Mouse (Mus musculus): ENCODE data around the gene Nol12.

DNA sequence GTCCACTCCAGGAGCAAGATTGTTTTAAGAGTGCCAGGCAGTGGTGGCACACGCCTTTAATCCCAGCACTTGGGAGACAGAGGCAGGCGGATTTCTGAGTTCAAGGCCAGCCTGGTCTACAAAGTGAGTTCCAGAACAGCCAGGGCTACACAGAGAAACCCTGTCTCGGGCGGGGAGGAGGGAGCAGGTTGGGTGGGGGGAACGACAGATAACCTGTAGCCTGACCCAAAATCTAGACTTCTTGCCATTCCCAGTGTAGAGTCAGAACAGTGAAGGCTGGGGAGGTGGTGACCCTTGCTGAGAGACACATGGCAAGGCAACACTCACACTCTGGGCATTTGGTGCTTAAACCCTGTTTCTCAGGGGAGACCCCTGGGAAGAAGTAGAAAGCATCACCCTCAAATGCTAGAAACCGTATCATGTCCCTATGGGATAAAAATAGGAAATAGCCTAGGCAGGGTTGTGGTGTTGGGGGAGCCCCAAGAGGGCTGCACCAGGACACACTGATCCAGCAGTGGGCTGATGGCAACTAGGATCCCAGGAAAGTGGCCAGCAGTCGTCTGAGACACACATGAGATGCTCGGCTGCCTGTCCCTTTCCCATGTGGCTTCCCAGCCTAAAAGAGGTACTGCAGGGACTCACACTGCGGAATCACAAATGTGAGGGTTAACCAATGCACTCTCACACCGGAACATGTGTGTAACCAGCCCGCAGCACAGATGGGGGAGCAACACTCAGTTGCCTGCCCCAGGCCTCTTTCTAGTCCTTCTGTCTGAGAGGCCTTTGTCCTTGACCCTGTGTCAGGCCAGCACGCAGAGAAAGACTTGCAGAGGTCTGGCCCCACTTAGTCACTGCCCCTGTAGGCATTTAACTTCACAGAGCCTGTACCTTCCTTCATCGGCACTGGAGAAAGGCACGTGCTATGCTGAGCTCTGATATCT is 54.7 kb downstream of the Nol12 start:
- TF ChIP-seq TCF12 (IDR thresholded peaks at IDR 0.05; ENCODE audit: insufficient read depth, poor library complexity, severe bottlenecking) (no peak), POLR2A (IDR thresholded peaks at IDR 0.05; ENCODE audit: insufficient read length, low read depth) (no peak), USF1 (IDR thresholded peaks at IDR 0.05; ENCODE audit: low read depth) (no peak)
